Mouse (Mus musculus): Measurements from ENCODE around the gene Ier2.

GRCm38 (mm10) chr8:84657203-84657602, 5.4 kb downstream of the Ier2 start:
- TF ChIP-seq CTCF (IDR thresholded peaks at IDR 0.05; ENCODE audit: low read depth), result no peak
- TF ChIP-seq EP300 (optimal IDR thresholded peaks at IDR 0.05), result no peak
